Mouse (Mus musculus) forebrain, embryonic 10.5 days (tissue): ENCODE data around the gene Tmem123. TPM values are rescaled to one million over a fixed set of nuclear protein-coding genes. Genes with fewer than 3 reads are reported as not detected.

Experiments used
- DNase-seq: peaks from one replicate; pipeline ENCODE4 v3.0.0-alpha.2; 2017; ENCODE audit warnings: low spot score; ENCODE audit errors: extremely low spot score
- H3K27ac ChIP-seq: fragments of 300-500 bp; sonication (generic); 2 replicates; pipeline ENCODE4 v1.5.1; 2016; ENCODE audit warnings: mild to moderate bottlenecking
- H3K27me3 ChIP-seq: fragments of 300-500 bp; sonication (generic); 2 replicates; pipeline ENCODE4 v1.6.1; 2016; ENCODE audit warnings: mild to moderate bottlenecking; ENCODE audit not compliant: poor library complexity, severe bottlenecking
- H3K36me3 ChIP-seq: fragments of 300-500 bp; sonication (generic); replicated peaks from 2 replicates; pipeline ENCODE4 v1.6.1; 2016; ENCODE audit warnings: mild to moderate bottlenecking, moderate library complexity
- H3K4me1 ChIP-seq: fragments of 300-500 bp; sonication (generic); 2 replicates; pipeline ENCODE4 v1.6.1; 2016
- H3K4me3 ChIP-seq: fragments of 300-500 bp; sonication (generic); 2 replicates; pipeline ENCODE4 v1.5.1; 2016; ENCODE audit warnings: mild to moderate bottlenecking, moderate library complexity
- H3K9me3 ChIP-seq: fragments of 300-500 bp; sonication (generic); 2 replicates; pipeline ENCODE4 v1.6.1; 2016; ENCODE audit warnings: mild to moderate bottlenecking, moderate library complexity
- WGBS: fragments of 180-500 bp; shearing (Covaris S2); methylation state at CpG from one replicate; pipeline ENCODE4 v1.1.7; 2016; 5-methylcytosine and 5-hydroxymethylcytosine counted together
- polyA plus RNA-seq: library from polyadenylated mRNA; unstranded; fragments of >200 nt; fragmentation: Nextera tagmentation; extraction: Ambion mirVana; gene quantifications from 2 replicates; pipeline ENCODE4 v1.2.1, GENCODE M21; 2016

Tmem123 gene
- 104 and 115 TPM in 2 replicates for polyA plus RNA-seq

DNA sequence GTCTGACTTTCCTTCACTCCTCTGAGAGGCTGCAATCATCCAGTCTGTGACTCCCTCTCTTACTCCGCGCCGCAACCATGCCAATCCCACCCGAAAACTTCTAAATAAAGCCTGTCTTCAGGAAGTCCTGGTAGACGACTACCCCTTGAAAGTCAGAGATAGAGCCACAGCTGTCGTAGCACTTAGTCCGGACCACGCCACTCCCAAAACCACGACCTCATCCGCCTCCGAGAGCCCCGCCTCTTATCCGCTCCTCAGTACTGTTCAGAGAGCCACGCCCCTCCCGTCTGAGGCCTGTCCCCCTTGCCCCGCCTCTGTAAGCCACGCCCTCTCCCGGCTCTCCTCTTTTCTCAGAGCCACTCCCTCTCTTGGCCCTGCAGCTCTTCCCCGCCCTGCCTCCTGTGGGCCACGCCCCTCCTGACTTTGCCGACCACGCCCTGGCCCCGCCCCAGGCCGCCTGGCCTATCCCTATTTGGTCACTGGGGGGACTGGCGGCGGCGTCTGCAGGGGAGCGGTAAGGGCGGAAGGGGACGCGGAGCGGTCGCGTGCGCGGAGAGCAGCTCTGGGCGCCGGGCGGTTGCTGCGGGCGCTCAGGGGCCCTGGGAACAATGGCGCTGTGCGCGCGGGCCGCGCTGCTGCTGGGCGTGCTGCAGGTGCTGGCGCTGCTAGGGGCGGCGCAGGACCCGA, at the start of gene Tmem123:
Tmem123 (plus strand) TSS at position 428 of the 687 bp plus-strand sequence.
- peak within 1 kb of the TSS; percentile 76 for H3K4me3 ChIP-seq
- H3K36me3 ChIP-seq, result peaks cover 6% of the 10 kb centered on the region
- peaks cover 27% of the 10 kb centered on the region for H3K27me3 ChIP-seq
- H3K27ac ChIP-seq, result peak within 1 kb of the TSS; percentile 93
- DNase-seq, result peak; percentile 99
- H3K9me3 ChIP-seq, result peaks cover 5% of the 10 kb centered on the region
- H3K4me1 ChIP-seq, result peaks cover 39% of the 10 kb centered on the region
- under 1% methylated on average over 52 of the region's 52 CpGs for WGBS

GRCm38 (mm10) chr9:7714062-7714907, 49.6 kb upstream of the Tmem123 start:
- no peaks in the 10 kb centered on the region for H3K4me1 ChIP-seq
- H3K27ac ChIP-seq, result no peak overlapping the region
- 46% methylated on average over 4 of the region's 4 CpGs for WGBS
- no peak overlapping the region for H3K4me3 ChIP-seq
- DNase-seq, result no peak
- no peaks in the 10 kb centered on the region for H3K9me3 ChIP-seq
- H3K27me3 ChIP-seq, result no peaks in the 10 kb centered on the region
- no peaks in the 10 kb centered on the region for H3K36me3 ChIP-seq

DNA sequence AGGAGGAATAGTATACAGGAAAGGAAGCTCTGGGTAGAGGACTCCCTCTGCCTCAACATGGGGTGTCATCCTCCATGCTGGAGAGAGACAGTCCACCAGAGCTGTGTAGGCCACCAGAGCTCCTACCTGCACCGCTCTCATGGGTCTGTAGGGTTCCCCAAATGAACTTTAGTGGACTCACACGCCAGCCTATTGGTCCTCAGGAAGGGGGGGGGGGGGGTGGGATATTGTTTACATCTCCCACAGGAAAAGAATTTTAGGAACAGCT, 49.0 kb upstream of the Tmem123 start:
- Histone ChIP-seq H3K36me3 (no peaks in the 10 kb centered on the region), H3K27me3 (no peaks in the 10 kb centered on the region), H3K27ac (no peak overlapping the region), H3K4me1 (no peaks in the 10 kb centered on the region), H3K9me3 (no peaks in the 10 kb centered on the region), H3K4me3 (no peak overlapping the region)
- WGBS, result 75% methylated on average over 2 of the region's 2 CpGs
- no peak for DNase-seq

- no peaks in the 10 kb centered on the region for H3K9me3 ChIP-seq
- H3K36me3 ChIP-seq, result no peaks in the 10 kb centered on the region
- H3K27me3 ChIP-seq, result no peaks in the 10 kb centered on the region
- no peak overlapping the region for H3K27ac ChIP-seq
- H3K4me1 ChIP-seq, result no peaks in the 10 kb centered on the region
- no peak for DNase-seq
- 96% methylated on average over 1 of the region's 1 CpGs for WGBS
- no peak overlapping the region for H3K4me3 ChIP-seq
Observed at GRCm38 (mm10) chr9:7721543-7721942, 42.3 kb upstream of the Tmem123 start.

DNA sequence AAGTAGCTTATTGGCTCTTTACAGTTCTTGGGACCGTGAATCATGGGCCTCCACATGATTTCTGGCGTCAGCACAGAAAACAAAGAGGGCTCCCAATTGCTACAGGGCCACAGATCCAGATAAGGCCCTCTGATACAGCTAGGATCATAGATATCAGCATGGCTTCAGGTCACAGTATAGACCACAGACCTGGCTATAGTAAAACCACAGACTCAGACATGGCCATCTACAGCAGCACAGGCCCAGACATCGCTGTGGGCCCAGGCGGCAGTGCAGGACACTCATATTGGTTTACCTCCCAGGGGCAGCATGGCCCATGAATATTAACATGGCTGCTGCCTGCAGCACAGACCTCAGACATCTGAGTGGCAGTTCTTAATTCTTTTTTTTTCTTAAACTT, 34.8 kb upstream of the Tmem123 start:
- no peaks in the 10 kb centered on the region for H3K4me1 ChIP-seq
- H3K9me3 ChIP-seq, result no peaks in the 10 kb centered on the region
- DNase-seq, result no peak
- H3K4me3 ChIP-seq, result no peak overlapping the region
- no peaks in the 10 kb centered on the region for H3K27me3 ChIP-seq
- no peaks in the 10 kb centered on the region for H3K36me3 ChIP-seq
- 88% methylated on average over 4 of the region's 4 CpGs for WGBS
- H3K27ac ChIP-seq, result no peak overlapping the region

DNA sequence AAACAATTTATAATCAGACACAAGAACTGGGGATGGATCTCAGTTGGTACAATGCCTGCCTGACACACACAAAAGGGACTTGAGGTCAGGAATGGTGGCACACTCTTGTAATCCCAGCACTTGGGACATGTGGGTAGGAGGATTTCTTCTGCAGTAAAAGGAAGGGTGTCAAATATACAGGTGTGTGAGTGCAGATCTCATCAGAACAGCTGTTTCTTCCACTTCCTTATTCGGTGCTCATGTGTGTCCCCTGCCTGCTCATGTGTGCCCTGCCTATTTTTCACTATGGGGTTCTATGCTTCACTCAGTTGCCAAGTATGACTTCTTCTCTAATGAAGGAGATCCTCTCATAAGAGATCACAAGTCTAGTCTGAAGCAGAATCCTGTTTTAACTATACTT, 21.1 kb upstream of the Tmem123 start:
- H3K27ac ChIP-seq, result no peak overlapping the region
- no peaks in the 10 kb centered on the region for H3K9me3 ChIP-seq
- 86% methylated on average over 1 of the region's 1 CpGs for WGBS
- no peak overlapping the region for H3K4me3 ChIP-seq
- DNase-seq, result no peak
- H3K36me3 ChIP-seq, result no peaks in the 10 kb centered on the region
- no peaks in the 10 kb centered on the region for H3K27me3 ChIP-seq
- H3K4me1 ChIP-seq, result no peaks in the 10 kb centered on the region

DNA sequence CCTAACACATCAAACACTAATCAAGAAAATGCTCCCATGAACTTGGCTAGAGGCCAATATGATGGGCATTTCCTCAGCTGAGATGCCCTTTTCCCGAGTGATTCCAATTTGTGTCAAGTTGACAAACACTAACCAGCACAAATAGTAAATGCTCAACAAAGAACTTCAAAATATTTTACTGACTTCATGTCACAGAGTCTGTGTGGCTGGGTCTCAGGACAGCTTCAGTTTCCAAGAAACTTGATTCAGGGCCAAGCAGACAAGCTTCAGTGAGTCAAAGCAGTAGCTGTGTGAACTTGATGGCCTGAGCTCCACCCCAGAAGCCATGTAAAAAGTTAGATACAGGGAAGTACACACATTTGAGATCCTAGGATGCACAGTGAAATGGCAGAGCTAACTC, 19.7 kb upstream of the Tmem123 start:
- Histone ChIP-seq H3K27me3 (no peaks in the 10 kb centered on the region), H3K4me3 (no peak overlapping the region), H3K4me1 (no peaks in the 10 kb centered on the region), H3K27ac (no peak overlapping the region), H3K9me3 (no peaks in the 10 kb centered on the region), H3K36me3 (no peaks in the 10 kb centered on the region)
- DNase-seq, result no peak
- WGBS, result 90% methylated on average over 1 of the region's 1 CpGs

- no peak overlapping the region for H3K4me3 ChIP-seq
- no peak overlapping the region for H3K27ac ChIP-seq
- 90% methylated on average over 3 of the region's 3 CpGs for WGBS
- no peaks in the 10 kb centered on the region for H3K27me3 ChIP-seq
- no peaks in the 10 kb centered on the region for H3K36me3 ChIP-seq
- DNase-seq, result no peak
- no peaks in the 10 kb centered on the region for H3K9me3 ChIP-seq
- H3K4me1 ChIP-seq, result no peaks in the 10 kb centered on the region
Observed at GRCm38 (mm10) chr9:7748881-7749280, 15.0 kb upstream of the Tmem123 start.

GRCm38 (mm10) chr9:7749537-7749936, 14.3 kb upstream of the Tmem123 start:
- no peaks in the 10 kb centered on the region for H3K9me3 ChIP-seq
- H3K4me3 ChIP-seq, result no peak overlapping the region
- no peak overlapping the region for H3K27ac ChIP-seq
- 88% methylated on average over 4 of the region's 4 CpGs for WGBS
- H3K36me3 ChIP-seq, result no peaks in the 10 kb centered on the region
- H3K4me1 ChIP-seq, result no peaks in the 10 kb centered on the region
- H3K27me3 ChIP-seq, result no peaks in the 10 kb centered on the region
- DNase-seq, result no peak

- Histone ChIP-seq H3K27ac (no peak overlapping the region), H3K9me3 (peaks cover 9% of the 10 kb centered on the region), H3K27me3 (0 out of 2 replicates have a peak, but pooled peaks cover 3% of the 10 kb centered on the region), H3K36me3 (no peaks in the 10 kb centered on the region; the same call in 1 of the 2 replicates), H3K4me3 (no peak overlapping the region), H3K4me1 (no peaks in the 10 kb centered on the region)
- no peak for DNase-seq
- WGBS, result 87% methylated on average over 2 of the region's 2 CpGs
Observed at GRCm38 (mm10) chr9:7755889-7756423, 7.9 kb upstream of the Tmem123 start.

DNA sequence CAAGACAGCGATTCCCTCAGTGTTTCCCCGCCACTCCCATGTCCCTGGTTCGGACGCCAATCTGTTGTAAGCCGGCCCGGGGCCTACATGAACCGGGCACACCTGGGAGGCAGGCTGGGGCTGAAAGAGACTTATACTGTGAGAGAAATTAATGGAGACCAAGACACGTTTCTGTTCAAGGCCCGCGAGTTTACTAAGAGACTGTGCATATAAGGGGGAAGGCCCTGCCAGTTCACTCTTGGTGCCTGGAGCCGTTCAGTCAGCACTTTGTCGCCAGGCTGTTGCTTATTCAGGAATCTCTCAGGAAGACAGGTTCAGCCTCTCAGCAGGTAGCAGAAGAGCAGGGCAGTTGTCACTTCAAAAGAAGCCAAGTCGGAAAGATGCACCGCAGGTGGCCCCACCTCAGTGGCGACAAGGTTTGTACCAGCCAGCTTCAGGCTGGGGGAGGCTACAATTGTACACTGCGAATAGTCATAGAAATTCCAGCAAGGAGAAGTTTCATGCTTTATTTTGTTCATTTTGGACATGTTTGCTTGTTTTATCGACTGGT, 1.9 kb upstream of the Tmem123 start:
- WGBS, result 23% methylated on average over 17 of the region's 17 CpGs
- no peak overlapping the region for H3K4me3 ChIP-seq
- no peak for DNase-seq
- H3K4me1 ChIP-seq, result peaks cover 29% of the 10 kb centered on the region
- H3K27me3 ChIP-seq, result peaks cover 27% of the 10 kb centered on the region
- no peaks in the 10 kb centered on the region; the same call in 1 of the 2 replicates for H3K36me3 ChIP-seq
- H3K27ac ChIP-seq, result no peak overlapping the region
- H3K9me3 ChIP-seq, result peaks cover 9% of the 10 kb centered on the region

- Histone ChIP-seq H3K4me3 (no peak overlapping the region), H3K27ac (no peak overlapping the region), H3K36me3 (no peaks in the 10 kb centered on the region; the same call in 1 of the 2 replicates), H3K9me3 (peaks cover 8% of the 10 kb centered on the region), H3K27me3 (peaks cover 27% of the 10 kb centered on the region), H3K4me1 (peaks cover 36% of the 10 kb centered on the region)
- WGBS, result 72% methylated on average over 3 of the region's 3 CpGs
- no peak for DNase-seq
Observed at GRCm38 (mm10) chr9:7762741-7763140, 1.1 kb upstream of the Tmem123 start.

GRCm38 (mm10) chr9:7764463-7764871, 626 bp downstream of the Tmem123 start:
- Histone ChIP-seq H3K4me3 (peak overlapping the region; percentile 76), H3K27ac (peak overlapping the region; percentile 93), H3K4me1 (peaks cover 39% of the 10 kb centered on the region), H3K27me3 (peaks cover 27% of the 10 kb centered on the region), H3K36me3 (peaks cover 13% of the 10 kb centered on the region), H3K9me3 (no peaks in the 10 kb centered on the region; the same call in 1 of the 2 replicates)
- DNase-seq, result peak; percentile 57
- WGBS, result under 1% methylated on average over 14 of the region's 14 CpGs
